Mouse (Mus musculus) fibroblast of lung, adult 2 months (primary cell): ENCODE results near the gene Fam120c.
"Not testable (repeated sequence)": the region's sequence is repeated elsewhere in the genome, so short reads cannot be mapped to it uniquely, and the experiment has no call there.

Experiments
- DNase-seq: peaks from one replicate; pipeline ENCODE4 v3.0.0-alpha.2; 2011; ENCODE audit warnings: low read depth

Fam120c gene

GRCm38 (mm10) chrX:151343761-151344500, at the start of gene Fam120c:
Gene Fam120c (plus strand): TSS chrX:151344175.
- DNase-seq, result peak; percentile 49

- DNase-seq, result no peak
Measured at GRCm38 (mm10) chrX:151298329-151298728, 45.6 kb upstream of the Fam120c start.

GRCm38 (mm10) chrX:151313732-151314131, 30.2 kb upstream of the Fam120c start:
- no peak for DNase-seq

- DNase-seq, result no peak
Measured at GRCm38 (mm10) chrX:151333615-151334014, 10.4 kb upstream of the Fam120c start.

GRCm38 (mm10) chrX:151337804-151338203, 6.2 kb upstream of the Fam120c start:
- no peak for DNase-seq

- no peak for DNase-seq
Measured at GRCm38 (mm10) chrX:151344501-151344984, 568 bp downstream of the Fam120c start.

GRCm38 (mm10) chrX:151345333-151346125, 1.6 kb downstream of the Fam120c start:
- DNase-seq, result peak; percentile 35

GRCm38 (mm10) chrX:151347278-151347677, 3.3 kb downstream of the Fam120c start:
- no peak for DNase-seq

- DNase-seq, result peak; percentile 52
Measured at GRCm38 (mm10) chrX:151349322-151349721, 5.3 kb downstream of the Fam120c start.

- no peak for DNase-seq
Measured at GRCm38 (mm10) chrX:151418801-151419200, 74.8 kb downstream of the Fam120c start.

- no peak for DNase-seq
Measured at GRCm38 (mm10) chrX:151420791-151421190, 76.8 kb downstream of the Fam120c start.

GRCm38 (mm10) chrX:151443637-151444036, 99.7 kb downstream of the Fam120c start:
- no peak for DNase-seq

- no peak for DNase-seq
Measured at GRCm38 (mm10) chrX:151444189-151444588, 100.2 kb downstream of the Fam120c start.

- DNase-seq, result no peak
Measured at GRCm38 (mm10) chrX:151488128-151488527, 144.2 kb downstream of the Fam120c start.

- not testable (repeated sequence) for DNase-seq
Measured at GRCm38 (mm10) chrX:151493269-151493668, 149.3 kb downstream of the Fam120c start.

- DNase-seq, result no peak
Measured at GRCm38 (mm10) chrX:151496596-151496995, 152.6 kb downstream of the Fam120c start.

- no peak for DNase-seq
Measured at GRCm38 (mm10) chrX:151508536-151508935, 164.6 kb downstream of the Fam120c start.

GRCm38 (mm10) chrX:151509906-151510305, 165.9 kb downstream of the Fam120c start:
- DNase-seq, result no peak

- DNase-seq, result no peak
Measured at GRCm38 (mm10) chrX:151513066-151513465, 169.1 kb downstream of the Fam120c start.

- DNase-seq, result no peak
Measured at GRCm38 (mm10) chrX:151513694-151514093, 169.7 kb downstream of the Fam120c start.

- no peak for DNase-seq
Measured at GRCm38 (mm10) chrX:151518181-151518580, 174.2 kb downstream of the Fam120c start.

- no peak for DNase-seq
Measured at GRCm38 (mm10) chrX:151520127-151520457, 176.1 kb downstream of the Fam120c start.
